Mouse (Mus musculus) embryo, embryonic 11 days (tissue): ENCODE data around the gene Hdlbp.
A peak's percentile ranks its signal among the peaks of the same experiment; 100 is the strongest.
"Not testable (repeated sequence)": the region's sequence is repeated elsewhere in the genome, so short reads cannot be mapped to it uniquely, and the experiment has no call there.

Source experiments
- DNase-seq: peaks from one replicate; pipeline ENCODE4 v3.0.0-alpha.2; 2015

Gene Hdlbp

DNA sequence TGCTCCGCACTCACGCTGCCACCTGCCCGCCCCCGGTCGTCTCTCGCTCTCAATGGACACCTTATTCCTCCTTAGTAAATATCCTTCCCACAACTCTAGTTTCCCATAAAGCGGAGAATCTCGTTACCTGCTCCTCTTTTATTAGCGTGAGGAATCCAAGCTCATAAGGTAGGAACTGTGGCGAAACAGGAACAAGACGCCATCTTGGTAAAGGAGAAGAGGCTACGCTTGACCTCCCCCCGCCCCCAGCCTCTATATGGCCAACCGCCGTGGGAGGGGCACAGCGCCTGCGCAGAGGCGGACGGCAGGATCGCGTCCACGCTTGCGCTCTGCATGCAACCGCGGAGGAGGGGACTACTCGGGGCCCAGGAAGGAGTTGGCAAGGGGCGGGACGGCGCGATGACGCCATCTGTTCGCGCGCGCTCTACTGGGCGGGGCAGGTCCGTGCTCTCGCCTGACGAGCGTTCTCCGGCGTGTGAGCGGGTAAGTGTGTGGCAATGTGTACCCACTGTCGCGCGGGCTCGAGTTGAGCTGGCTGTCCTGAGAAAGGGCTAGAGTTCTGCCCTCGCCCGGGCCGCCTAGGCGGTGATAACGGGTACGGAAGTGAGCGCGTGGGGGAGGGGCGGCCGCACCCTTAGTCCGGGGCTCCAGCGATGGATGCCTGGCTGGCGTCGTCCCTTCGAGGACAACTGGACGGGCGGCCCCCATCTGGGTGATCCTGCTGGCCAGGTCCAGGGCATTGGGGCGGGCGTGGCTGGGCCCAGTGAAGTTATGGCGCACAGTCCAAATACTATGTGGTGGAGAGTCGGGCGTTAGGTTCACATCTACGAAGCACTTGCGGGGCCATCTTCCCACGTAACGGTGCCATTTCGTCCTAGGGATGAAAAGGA lies at the start of gene Hdlbp:
Hdlbp (minus strand) TSS at position 230 of the 890 bp plus-strand sequence.
- DNase-seq: peak; percentile 99

DNA sequence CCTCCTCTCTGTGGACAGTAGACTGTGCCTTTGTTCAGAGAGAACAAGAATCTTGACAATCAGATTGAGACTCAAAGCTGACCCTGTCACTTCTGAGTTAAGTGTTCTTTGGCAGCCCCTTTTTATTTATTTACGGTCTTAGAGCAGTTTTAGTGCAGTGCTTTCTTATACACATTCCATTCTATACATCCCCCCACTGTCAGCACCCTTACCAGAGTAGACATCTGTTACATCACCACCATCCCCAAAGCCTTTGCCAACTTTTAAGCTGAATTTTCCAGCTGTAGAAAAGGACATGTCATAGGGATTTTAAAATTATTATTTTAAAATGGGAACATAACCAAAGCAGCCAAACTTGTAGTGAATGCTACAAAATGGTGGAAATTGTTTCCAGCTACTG lies 43.7 kb upstream of the Hdlbp start:
- no peak for DNase-seq

DNA sequence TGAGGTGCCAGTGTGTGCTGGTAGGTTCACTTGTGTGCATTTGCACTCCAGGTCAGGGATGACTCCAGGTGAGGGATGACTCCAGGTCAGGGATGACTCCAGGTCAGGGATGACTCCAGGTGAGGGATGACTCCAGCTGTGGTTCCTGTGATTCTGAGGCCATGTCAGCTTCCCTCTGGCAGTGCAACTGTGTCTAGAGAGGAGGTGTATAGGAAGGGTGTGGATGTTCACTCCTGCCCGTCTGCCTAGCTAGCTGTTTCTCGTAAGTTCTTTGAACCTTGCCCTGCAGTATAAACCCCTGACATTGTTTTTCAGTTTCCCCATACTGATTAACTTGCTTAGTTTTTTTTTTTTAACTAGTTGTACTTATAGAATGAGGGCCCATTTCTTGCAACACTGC lies 42.9 kb upstream of the Hdlbp start:
- no peak for DNase-seq

DNA sequence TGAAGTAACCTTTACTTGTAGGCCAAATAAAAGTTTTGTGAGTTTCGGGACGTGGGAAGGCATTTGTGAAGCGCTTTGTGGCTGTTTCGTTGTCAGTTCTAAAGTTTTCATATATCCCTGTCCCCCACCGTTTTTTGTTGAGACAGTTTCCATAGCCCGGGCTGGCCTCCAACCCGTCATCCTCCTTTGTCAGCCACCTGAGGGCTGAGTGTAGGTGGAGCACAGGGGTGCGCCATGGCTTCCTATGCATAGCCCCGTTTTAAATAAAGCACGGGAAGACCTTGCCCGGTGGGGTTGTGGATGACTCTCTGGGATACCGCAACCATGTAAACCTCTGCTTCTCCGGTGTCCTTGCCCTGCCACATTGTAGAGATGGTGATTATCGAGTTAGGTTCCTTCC lies 34.6 kb upstream of the Hdlbp start:
- DNase-seq: no peak

DNA sequence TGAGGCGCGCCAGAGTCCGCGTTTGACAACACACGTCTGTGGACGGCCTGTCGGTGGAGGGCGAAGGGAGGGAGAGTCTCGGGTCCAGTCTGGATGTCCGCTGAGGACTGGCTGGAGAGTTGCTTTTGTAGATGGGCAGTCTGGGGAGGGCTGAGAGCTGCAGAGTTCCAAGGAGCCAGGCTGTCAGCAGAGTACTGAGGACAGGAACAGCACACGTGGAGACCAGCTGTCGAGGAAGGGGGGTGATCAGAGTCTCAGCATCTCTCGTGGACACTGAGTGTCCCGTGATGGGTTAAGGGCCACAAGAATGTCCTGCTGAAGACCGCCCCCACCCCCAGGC lies 33.7 kb upstream of the Hdlbp start:
- DNase-seq: no peak

DNA sequence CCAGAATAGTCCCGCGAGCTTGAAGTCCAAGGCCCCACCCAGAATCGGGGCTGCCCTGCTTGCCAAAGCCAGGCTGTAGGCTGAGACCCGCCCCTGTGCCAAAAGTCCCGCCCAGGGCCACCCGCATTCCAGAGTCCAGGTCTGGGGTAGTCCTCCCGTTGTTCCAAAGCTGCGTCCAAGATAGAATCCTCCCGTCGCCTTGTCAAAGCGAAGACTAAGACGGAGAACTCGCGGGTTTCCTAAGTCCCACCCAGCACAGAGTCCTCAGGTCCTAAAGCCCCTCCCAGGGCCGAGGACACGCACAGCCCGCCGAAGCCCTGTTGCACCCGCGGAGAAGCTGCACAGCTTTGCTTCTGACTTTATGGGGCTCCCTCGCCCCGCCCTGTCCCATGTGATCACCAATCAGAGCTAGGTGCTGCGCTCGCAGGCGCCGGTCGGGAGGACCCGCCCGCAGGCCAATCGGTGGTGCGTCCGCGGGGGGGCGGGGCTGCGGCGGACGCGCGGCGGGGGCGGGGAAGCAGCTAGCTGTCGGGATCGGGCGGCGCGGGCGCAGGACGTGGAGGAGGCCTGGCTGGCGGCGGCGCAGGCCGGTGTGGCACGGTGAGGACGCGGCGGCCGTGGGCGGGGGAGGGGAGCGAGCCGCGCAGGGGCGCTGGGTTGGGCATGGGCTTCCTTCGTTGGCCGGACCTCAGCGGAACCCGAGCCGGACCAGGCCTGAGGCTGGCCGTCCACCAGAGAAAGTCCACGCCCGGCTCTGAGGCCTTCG lies 33.2 kb upstream of the Hdlbp start, which contains the start of gene Farp2:
Farp2 (plus strand) TSS at position 495 of the 766 bp plus-strand sequence.
- peak; percentile 98 for DNase-seq

DNA sequence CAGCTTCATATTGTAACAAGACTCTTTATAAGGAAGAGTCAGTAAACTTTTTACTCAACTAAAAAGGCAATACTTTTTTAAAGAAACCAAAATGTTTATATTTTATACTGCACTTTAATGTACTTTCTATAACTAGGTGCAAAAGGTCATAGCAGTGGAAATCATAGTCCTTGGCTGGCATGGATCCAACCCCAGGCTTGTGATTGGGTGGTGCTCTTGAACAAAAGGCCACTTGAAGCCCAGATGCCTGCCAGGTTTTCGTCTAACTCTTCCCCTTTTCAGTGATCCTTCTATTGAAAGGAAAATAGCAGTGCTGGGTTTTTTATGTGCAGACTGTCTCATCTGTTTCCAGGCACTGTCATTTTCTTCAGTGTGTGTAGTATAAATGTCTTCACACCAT lies 30.0 kb upstream of the Hdlbp start:
- not testable (repeated sequence) for DNase-seq

DNA sequence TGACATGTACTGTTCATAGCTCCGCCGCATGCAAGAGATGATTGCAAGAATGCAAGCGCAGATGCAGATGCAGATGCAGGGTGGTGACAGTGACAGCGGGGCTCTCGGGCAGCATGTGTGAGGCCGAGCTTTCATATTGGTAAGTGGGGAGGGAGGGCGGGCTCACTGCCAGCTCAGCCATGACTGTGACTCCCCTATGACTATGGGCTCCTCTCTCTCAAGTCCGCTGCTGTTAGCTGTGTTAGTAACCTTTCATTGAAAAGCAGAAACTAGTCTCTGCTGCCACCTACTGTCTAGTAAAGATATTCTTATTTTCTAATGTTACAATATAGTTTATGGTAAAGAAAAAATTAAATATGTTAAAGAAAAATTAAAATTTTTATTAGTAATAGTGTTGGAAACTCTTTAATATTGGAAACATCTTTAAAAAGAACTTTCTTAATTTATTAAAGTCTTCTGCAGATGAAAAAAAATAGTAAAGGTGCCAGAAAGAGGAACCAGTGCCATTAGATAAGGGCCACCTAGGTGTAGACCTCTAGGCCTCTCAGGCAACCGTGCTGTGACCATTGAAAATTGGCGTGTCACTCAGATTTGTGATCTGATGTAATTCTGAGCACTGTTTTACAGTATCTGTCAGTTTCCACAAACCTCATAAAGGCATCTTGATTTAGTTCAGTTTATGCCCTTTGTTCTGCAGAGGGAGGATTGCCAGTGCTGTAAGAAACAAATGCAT lies 28.5 kb upstream of the Hdlbp start:
- DNase-seq: peak; percentile 75

DNA sequence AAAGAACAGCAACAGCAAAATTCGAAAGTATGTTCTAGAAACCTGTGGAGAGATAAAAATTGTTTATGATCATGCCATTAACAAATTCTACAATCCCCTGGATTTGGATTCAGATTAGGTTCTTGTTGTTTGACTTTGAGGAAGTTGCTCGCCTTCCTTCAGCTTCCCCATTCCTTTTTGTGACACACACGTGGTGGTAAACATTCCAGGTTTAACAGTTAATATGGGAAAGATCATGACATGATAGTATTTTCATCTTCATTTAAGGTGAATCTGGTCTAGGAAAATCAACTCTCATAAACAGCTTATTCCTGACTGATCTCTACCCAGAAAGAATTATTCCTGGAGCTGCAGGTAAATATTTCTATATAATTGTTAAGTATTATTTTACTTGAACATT lies 16.7 kb upstream of the Hdlbp start:
- no peak for DNase-seq

DNA sequence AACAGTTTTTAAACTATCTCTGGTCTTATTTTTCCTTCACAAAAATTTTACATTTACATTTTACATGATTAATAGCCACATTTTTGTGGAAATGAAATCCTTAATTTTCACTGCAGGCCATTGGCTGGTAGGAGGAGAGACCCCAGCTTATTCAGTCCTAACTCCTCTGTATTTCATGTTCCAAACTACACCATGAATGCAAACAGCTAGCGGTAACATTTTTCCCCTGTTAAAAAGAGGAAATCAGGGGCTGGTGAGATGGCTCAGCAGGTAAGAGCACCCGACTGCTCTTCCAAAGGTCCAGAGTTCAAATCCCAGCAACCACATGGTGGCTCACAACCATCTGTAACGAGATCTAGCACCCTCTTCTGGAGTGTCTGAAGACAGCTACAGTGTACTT lies 7.7 kb upstream of the Hdlbp start:
- DNase-seq: not testable (repeated sequence)

DNA sequence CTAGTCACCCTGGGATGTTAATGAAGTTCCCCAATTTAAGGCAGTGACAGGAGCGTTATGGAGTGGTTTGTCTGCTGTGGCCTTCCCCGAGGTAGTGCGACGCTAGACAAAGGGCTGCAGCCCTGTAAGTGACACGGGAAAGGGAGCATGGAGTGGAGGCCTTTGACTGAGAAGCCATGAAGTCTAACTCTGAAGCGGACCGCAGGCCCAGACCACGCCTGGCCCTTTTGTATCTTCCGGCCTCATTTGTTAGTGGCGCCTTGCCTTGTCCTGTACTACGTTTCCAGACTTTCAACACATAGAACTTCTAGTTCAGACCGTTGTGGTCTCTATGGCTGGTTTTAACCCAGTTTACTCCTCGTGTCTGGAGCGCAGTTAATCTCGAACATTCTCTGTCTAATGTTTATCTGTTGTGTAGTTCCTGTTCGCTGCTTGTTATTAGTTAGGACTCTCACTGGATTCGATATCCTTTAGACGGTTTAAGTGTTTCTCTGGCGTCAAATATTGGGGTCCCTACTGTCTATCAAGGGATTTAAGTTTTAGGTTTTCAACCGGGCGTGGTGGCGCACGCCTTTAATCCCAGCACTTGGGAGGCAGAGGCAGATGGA lies 965 bp upstream of the Hdlbp start:
- peak; percentile 56 for DNase-seq

DNA sequence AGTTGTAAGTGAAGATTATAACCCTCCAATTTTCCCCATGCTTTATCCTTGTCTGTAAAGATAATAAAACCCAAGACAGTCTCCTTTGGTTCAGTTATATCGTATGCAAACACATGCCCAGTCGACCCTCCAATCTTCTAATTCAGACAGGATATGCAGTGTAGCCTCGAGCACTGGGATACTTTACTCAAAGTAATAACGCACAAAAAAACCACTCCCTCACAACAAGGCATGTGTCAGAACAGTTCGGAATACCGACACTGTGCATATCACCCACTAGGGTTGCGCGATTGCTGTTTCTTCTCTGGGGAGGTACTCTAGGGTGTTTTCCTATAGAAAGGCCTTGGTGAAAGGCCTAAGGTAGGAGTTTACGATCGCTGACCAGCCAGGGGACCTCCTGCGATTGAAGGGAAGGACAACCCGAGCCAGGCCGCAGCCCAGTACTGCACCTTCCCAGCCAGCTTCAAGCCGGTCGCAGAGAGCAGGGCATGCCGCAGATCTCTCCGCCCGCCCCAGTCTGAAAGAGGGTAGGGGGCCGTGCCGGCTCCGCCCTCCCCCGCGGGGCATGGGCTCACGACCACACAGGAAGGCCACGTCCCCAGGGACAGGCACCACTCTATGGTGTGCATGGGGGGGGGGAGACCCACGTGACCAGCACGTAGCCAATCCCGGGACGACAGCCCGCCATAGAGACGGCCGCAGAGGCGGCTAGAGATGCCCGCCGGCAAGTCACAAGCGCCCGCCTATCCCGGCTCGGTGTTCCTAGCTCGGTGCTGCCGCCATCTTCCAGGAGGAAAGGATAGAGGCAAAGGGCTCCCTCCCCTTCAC lies 643 bp downstream of the Hdlbp start:
- peak; percentile 98 for DNase-seq

DNA sequence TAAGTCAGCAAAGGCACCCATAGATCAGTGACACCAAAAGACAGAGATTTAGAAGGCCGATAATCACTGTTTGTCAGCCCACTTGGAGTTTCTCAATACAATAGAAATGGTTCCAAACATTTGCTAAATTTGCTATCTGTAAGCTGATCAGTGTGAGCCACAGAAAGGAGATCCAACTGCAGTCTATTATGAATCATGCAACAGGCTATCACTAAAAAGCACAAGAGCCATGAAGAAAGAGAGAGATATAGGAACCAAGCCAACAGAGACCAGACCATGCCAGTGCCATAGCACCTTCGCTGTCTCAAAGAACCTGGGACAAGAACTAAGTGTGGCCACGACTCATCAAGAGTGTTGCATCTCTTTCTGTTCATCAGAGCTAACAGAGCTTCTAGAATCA lies 2.9 kb downstream of the Hdlbp start:
- DNase-seq: no peak

DNA sequence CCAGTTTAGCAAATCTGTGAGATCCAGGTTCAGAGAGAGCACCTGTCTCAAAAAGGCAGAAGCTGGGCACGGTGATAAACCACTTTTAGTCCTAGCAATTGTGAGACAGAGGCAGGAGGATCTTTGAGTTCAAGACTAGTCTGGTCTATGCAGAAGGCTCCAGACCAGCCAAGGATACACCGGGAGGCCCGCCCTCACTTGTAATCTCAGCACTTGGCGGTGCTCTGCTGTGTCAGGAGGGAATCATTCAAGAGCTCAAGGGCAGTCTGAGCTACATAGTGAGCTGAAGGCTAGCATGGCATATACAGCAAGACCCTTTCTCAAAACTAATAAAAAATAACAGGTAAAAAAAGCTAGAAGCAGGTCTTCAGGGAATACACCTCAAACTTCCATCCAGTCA lies 10.0 kb downstream of the Hdlbp start:
- no peak for DNase-seq

DNA sequence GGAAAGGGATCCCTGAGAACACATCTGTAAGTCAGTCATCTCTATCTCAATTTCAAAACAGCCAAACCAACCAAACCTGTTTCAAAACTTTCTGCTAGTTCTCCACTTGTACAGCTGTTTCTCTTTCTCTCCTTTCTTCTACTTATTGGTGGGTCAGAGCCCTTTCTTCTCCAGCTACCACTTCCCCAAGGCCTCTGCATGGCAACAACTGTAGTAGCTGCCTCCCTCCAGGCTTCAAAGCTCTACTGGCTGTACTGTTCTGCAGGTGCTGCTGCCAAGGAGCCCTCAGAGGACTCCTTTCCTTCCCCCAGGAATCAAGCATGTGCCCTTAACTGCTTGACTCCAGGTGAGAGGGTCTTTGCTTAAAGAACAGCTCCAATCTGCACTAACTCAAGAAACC lies 12.9 kb downstream of the Hdlbp start:
- no peak for DNase-seq

DNA sequence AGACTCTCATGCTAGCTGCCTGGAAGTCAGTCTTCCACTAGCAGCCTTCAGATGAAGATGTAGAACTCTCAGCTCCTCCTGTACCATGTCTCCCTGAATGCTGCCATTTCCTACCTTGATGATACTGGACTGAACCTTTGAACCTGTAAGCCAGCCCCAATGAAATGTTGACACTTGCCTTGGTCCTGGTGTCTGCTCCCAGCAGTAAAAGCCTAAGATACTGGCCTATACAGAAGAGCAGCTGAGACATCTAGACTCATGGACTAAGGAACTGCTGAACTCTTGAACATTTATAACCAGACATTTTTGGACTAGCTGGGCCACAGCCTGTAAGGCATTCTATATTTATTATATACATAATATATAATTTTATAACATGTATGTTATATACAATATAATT lies 13.5 kb downstream of the Hdlbp start:
- DNase-seq: no peak

DNA sequence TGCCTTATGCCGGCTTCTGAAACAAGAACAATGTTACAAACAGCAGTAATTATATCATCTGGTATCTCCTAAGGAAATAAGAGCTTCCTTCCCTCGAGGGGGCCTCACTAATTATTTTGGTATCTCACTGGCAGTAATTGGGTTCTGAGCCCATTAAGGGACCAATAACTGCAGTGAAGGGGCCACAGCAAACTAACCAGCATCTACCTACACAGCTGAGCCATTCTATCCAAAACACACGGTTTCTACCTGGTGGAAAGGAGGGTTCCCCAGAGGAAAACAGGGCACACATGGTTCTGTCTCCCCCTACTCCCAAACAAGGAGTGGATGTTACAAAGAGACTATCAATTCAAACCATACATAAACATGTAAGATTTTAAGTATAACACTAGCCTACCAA lies 19.5 kb downstream of the Hdlbp start:
- no peak for DNase-seq

DNA sequence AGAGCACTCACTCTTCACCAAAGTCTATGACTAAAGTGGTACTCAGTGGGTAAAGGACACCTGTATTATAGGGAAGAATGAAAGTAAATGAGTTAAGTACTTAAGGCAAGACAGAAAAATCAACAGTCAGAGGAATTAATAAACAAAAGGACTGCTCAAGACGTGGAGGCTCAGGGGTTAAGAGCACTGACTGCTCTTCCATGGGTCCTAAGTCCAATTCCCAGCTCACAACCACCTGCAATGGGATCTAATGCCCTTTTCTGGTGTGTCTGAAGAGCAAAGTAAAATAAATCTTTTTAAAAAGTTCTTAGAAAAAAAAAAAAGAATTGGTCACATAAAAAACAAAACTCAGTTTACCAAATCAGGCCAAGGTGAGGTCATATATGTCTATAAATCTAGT lies 20.3 kb downstream of the Hdlbp start:
- DNase-seq: no peak

DNA sequence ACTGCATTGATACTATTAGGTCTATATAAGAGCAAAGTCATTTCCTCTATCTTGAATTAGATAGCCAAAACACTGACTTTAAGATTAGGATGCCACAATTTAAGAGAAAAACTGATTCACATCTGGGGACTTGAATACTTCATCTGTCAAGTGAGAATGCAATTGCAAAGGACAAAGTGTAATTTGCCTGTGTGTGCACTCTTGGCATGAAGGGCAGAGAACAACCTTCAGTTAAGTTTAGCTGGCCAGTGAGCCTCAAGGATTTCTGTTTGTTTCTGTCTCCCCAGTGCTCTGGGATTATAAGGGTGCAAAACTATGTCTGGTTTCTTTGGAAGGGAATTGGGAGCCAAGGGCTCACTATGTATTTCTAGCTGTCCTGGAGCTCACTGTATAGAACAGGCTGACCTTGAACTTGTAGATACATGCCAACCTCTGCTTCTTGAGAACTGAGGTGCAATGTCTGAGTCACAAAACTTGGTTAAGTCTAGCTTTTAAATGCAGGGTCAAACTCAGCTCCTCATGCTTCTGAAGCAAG lies 24.8 kb downstream of the Hdlbp start:
- DNase-seq: no peak

DNA sequence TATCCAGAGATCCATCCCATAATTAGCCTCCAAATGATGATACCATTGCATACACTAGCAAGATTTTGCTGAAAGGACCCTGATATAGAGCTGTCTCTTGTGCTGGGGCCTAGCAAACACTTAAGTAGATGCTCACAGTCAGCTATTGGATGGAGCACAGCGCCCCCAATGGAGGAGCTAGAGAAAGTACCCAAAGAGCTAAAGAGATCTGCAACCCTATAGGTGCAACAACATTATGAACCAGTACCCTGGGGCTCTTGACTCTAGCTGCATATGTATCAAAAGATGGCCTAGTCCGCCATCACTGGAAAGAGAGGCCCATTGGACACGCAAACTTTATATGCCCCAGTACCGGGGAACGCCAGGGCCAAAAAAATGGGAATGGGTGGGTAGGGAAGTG lies 28.5 kb downstream of the Hdlbp start:
- DNase-seq: not testable (repeated sequence)

DNA sequence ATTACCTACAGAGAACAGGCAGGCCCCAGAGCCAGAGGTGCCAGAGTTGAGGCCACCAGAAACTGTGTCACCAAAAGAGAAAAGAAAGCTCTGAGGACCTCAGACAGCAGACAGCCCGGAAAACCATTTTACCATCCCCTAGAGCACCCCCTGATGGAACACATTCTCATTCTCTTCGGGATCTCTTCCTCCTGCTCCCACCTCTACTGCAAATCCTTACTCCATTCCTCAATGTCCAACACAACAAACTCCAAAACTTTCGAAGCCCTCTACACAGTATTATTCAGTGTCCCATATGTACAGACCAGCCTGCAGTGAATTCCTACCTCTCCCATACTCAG lies 32.8 kb downstream of the Hdlbp start:
- DNase-seq: no peak
